ENCODE assay signal across 26 mouse cellular contexts in the genomic region with DNA sequence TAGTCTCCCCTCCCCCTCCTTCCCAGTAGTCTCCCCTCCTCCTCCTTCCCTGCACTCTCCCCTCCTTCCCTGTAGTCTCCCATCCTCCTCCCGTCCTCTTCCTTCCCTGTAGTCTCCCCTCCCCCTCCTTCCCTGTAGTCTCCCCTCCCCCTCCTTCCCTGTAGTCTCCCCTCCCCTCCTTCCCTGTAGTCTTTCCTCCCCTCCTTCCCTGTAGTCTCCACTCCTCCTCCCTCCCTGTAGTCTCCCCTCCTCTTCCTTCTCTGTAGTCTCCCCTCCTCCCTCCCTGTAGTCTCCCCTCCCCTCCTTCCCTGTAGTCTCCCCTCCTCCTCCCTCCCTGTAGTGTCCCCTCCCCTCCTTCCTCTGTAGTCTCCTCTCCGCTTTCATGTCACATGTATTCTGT. TPM values are rescaled to one million over a fixed set of nuclear protein-coding genes. Genes with fewer than 3 reads are reported as not detected.
A peak's percentile ranks its signal among the peaks of the same experiment; 100 is the strongest.
DNase-seq lines count a peak whose midpoint lies in the region; ATAC-seq and TF ChIP-seq lines count a peak whose summit lies in the region.
"Had no signal": no experiment of that assay in that cellular context is flagged by ENCODE, and none has a peak within 500 bp of the region (broad histone marks: within the 10 kb centered on the region; RNA-seq: fewer than 3 reads in every experiment).

No protein-coding gene starts in this region.

- H3K4me3 ChIP-seq in midbrain, embryonic 12.5 days, result no peak overlapping the region
- H3K4me3 ChIP-seq in midbrain, postnatal 0 days (ENCODE audit: low read depth, low read length), result no peak overlapping the region
- H3K4me3 ChIP-seq in embryonic facial prominence, embryonic 11.5 days (ENCODE audit: low read depth, low read length), result no peak overlapping the region
- H3K4me3 ChIP-seq: embryonic facial prominence, embryonic 15.5 days; erythroblast, embryonic 14.5 days; forebrain, embryonic 10.5 days; intestine, embryonic 15.5 days had no signal

- 30% methylated on average over 2 of the region's 2 CpGs for WGBS in midbrain, embryonic 12.5 days
- WGBS in midbrain, postnatal 0 days, result 24% methylated on average over 2 of the region's 2 CpGs
- WGBS in embryonic facial prominence, embryonic 11.5 days, result 26% methylated on average over 2 of the region's 2 CpGs

- no peak for TF ChIP-seq CTCF in midbrain, postnatal 0 days (IDR thresholded peaks at IDR 0.05)

- no peaks in the 10 kb centered on the region for H3K27me3 ChIP-seq in midbrain, embryonic 12.5 days
- H3K27me3 ChIP-seq in midbrain, postnatal 0 days (ENCODE audit: insufficient read depth, low read length), result no peaks in the 10 kb centered on the region
- H3K27me3 ChIP-seq in embryonic facial prominence, embryonic 11.5 days (ENCODE audit: control insufficient read depth, insufficient read depth, low read length), result no peaks in the 10 kb centered on the region
- H3K27me3 ChIP-seq: embryonic facial prominence, embryonic 15.5 days; intestine, embryonic 15.5 days had no signal

- no peaks in the 10 kb centered on the region for H3K36me3 ChIP-seq in midbrain, embryonic 12.5 days
- H3K36me3 ChIP-seq in midbrain, postnatal 0 days (ENCODE audit: insufficient read depth, low read length), result no peaks in the 10 kb centered on the region
- no peaks in the 10 kb centered on the region for H3K36me3 ChIP-seq in embryonic facial prominence, embryonic 11.5 days (replicated peaks; ENCODE audit: control insufficient read depth, insufficient read depth, low read depth, low read length)
- H3K36me3 ChIP-seq: embryonic facial prominence, embryonic 15.5 days; forebrain, embryonic 10.5 days; intestine, embryonic 15.5 days had no signal

- DNase-seq in midbrain, postnatal 0 days (ENCODE audit: low spot score), result no peak
- peak; percentile 90 for DNase-seq in ES-CJ7 (ENCODE audit: low read depth, low spot score)
- peak; percentile 84 for DNase-seq in R1 (ENCODE audit: low read depth, low spot score)
- DNase-seq in embryonic facial prominence, embryonic 11.5 days (ENCODE audit: low spot score), result peak; percentile 38
- DNase-seq in frontal cortex, adult 2 months (ENCODE audit: extremely low spot score in 1 of 2, low spot score in 1 of 2), result no peak
- no peak for DNase-seq in kidney, adult 11 months
- DNase-seq: adrenal gland, adult 8-10 months; adrenal gland, postnatal 36 days; cerebellum, adult 11 months; cerebellum, adult 8-10 months; cerebellum, postnatal 14 days; gastrocnemius, postnatal 14 days; heart, postnatal 10 days; kidney, adult 8-10 months had no signal

- H3K9ac ChIP-seq in midbrain, embryonic 12.5 days (replicated peaks), result no peak overlapping the region
- no peak overlapping the region for H3K9ac ChIP-seq in midbrain, postnatal 0 days (replicated peaks; ENCODE audit: low read length, poor library complexity, severe bottlenecking)
- no peak overlapping the region for H3K9ac ChIP-seq in embryonic facial prominence, embryonic 11.5 days (replicated peaks; ENCODE audit: low read length)
- H3K9ac ChIP-seq: embryonic facial prominence, embryonic 15.5 days; hindbrain, embryonic 14.5 days; intestine, embryonic 15.5 days had no signal

- H3K9me3 ChIP-seq in midbrain, embryonic 12.5 days, result no peaks in the 10 kb centered on the region
- H3K9me3 ChIP-seq in midbrain, postnatal 0 days (ENCODE audit: low read length), result no peaks in the 10 kb centered on the region
- no peaks in the 10 kb centered on the region for H3K9me3 ChIP-seq in embryonic facial prominence, embryonic 11.5 days (replicated peaks; ENCODE audit: control insufficient read depth, low read length)
- H3K9me3 ChIP-seq: embryonic facial prominence, embryonic 15.5 days; forebrain, embryonic 10.5 days; intestine, embryonic 15.5 days had no signal

- H3K4me1 ChIP-seq in midbrain, embryonic 12.5 days, result no peaks in the 10 kb centered on the region
- no peaks in the 10 kb centered on the region for H3K4me1 ChIP-seq in midbrain, postnatal 0 days (ENCODE audit: insufficient read depth, low read length)
- no peaks in the 10 kb centered on the region for H3K4me1 ChIP-seq in embryonic facial prominence, embryonic 11.5 days (ENCODE audit: control insufficient read depth, insufficient read depth, low read length)
- H3K4me1 ChIP-seq: embryonic facial prominence, embryonic 15.5 days; intestine, embryonic 15.5 days had no signal

- H3K27ac ChIP-seq in midbrain, embryonic 12.5 days (replicated peaks), result no peak overlapping the region
- H3K27ac ChIP-seq in midbrain, postnatal 0 days (ENCODE audit: low read depth, low read length), result no peak overlapping the region
- H3K27ac ChIP-seq in embryonic facial prominence, embryonic 11.5 days (replicated peaks; ENCODE audit: low read depth, low read length), result no peak overlapping the region
- H3K27ac ChIP-seq: embryonic facial prominence, embryonic 15.5 days; forebrain, embryonic 10.5 days; hindbrain, embryonic 14.5 days; intestine, embryonic 15.5 days had no signal

- peak; percentile 38; the same call in 1 of the 2 replicates for ATAC-seq in midbrain, embryonic 12.5 days (ENCODE audit: low FRiP score, low read depth)
- no peak for ATAC-seq in midbrain, postnatal 0 days (ENCODE audit: low FRiP score)
- ATAC-seq in embryonic facial prominence, embryonic 11.5 days (replicated peaks; ENCODE audit: insufficient number of reproducible peaks, low FRiP score, low TSS enrichment, low read depth), result no peak
- ATAC-seq: forebrain, embryonic 14.5 days; intestine, embryonic 15.5 days; Patski had no signal

- no peak overlapping the region for H3K4me2 ChIP-seq in midbrain, embryonic 12.5 days (replicated peaks)
- H3K4me2 ChIP-seq in midbrain, postnatal 0 days (ENCODE audit: low read depth, low read length, poor library complexity, severe bottlenecking), result no peak overlapping the region
- no peak overlapping the region for H3K4me2 ChIP-seq in embryonic facial prominence, embryonic 11.5 days (ENCODE audit: low read depth, low read length)
- H3K4me2 ChIP-seq: embryonic facial prominence, embryonic 15.5 days; hindbrain, embryonic 14.5 days; intestine, embryonic 15.5 days had no signal

RNA-seq across cellular contexts. Expression of a gene that starts 18.7 kb away (rescaled TPM):
- polyA plus RNA-seq in midbrain, embryonic 12.5 days (2016; fragmentation: Nextera tagmentation; extraction: Ambion mirVana), result not detected in 2 replicates
- total RNA-seq in midbrain, postnatal 0 days (2014; rRNA removed), result not detected in 2 replicates
- not detected in 2 replicates for polyA plus RNA-seq in midbrain, postnatal 0 days (2015; fragmentation: Nextera tagmentation; extraction: Ambion mirVana)
- not detected in 2 replicates for polyA plus RNA-seq in embryonic facial prominence, embryonic 11.5 days (2014; fragmentation: Nextera tagmentation; extraction: Ambion mirVana)
- not detected in 2 replicates for polyA plus RNA-seq in frontal cortex, adult 2 months (2012; rRNA removed)
- total RNA-seq: adrenal gland, adult 8-10 months; adrenal gland, postnatal 36 days; common myeloid progenitor, adult 5-6 weeks; gastrocnemius, postnatal 14 days; heart, postnatal 10 days; hematopoietic stem cell, adult 5-6 weeks had no signal
- polyA plus RNA-seq: forebrain, embryonic 10.5 days; forebrain, embryonic 14.5 days; gonadal fat pad, adult 2 months; heart, embryonic 14.5 days; hindbrain, embryonic 14.5 days; Patski had no signal

RNA-seq across cellular contexts. Expression of a gene that starts 38.8 kb away (rescaled TPM):
- 21.7 and 28.3 TPM in 2 replicates for polyA plus RNA-seq in midbrain, embryonic 12.5 days (2016; fragmentation: Nextera tagmentation; extraction: Ambion mirVana)
- total RNA-seq in midbrain, postnatal 0 days (2014; rRNA removed), result 9.2 and 9.6 TPM in 2 replicates
- polyA plus RNA-seq in midbrain, postnatal 0 days (2015; fragmentation: Nextera tagmentation; extraction: Ambion mirVana), result 5.4 TPM in 2 replicates
- 6.3 and 9.4 TPM in 2 replicates for polyA plus RNA-seq in embryonic facial prominence, embryonic 11.5 days (2014; fragmentation: Nextera tagmentation; extraction: Ambion mirVana)
- 33.1 and 36.5 TPM in 2 replicates for polyA plus RNA-seq in frontal cortex, adult 2 months (2012; rRNA removed)
- total RNA-seq: hematopoietic stem cell, adult 5-6 weeks had no signal

Comparison
In these comparisons a context has a peak if more than half of its experiments do, and no peak if none do; other contexts are left out.
1. DNase-seq: peak in ES-CJ7 (single experiment), R1 (single experiment) and embryonic facial prominence, embryonic 11.5 days (single experiment); none in midbrain, postnatal 0 days (single experiment), frontal cortex, adult 2 months (0 of 2) and kidney, adult 11 months (single experiment).